Mouse (Mus musculus): ENCODE results near the gene Olfr103. TPM values are rescaled to one million over a fixed set of nuclear protein-coding genes. Genes with fewer than 3 reads are reported as not detected.

Gene Olfr103
- polyA plus RNA-seq (2012; rRNA removed), result not detected in 2 replicates

DNA sequence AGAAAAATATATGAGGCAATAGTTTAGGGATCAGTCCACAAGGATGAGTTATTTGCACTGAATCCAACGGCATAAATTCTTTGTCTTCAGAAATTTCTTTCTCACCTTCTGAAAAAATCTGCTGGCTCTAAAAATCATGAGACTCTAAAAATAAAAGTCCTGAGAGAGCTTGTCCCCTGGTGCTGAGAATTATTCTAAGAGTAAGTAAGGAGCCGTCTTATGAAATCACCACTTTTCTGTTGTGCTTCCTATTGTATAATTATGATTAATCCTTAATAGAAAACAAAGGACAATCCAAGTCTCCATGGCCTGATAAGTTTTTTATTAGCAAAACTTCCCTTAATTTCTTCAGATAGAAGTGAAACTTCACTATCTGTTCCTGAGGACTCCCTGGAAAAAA, at the start of gene Olfr103:
Gene Olfr103, minus strand, starts transcription at position 101 of the 400 bp plus-strand sequence.

DNA sequence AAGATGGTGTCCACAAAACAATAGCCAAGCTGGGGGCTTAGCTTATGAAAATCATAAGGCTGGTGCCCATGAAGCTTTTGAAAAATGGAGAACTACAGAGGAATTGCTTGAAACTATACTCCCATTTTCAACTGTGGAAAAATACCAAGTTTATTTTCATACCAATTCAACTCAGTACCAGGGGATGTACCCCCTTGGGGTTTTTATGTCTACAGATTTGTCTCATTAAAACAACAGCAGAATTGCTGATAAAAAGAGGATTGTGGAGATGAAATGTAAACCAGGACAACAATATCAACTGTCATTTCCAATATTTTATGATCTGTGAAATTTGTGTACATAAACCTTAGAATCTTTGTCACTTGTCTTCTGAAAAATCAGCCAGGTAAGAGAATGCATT, 39.2 kb upstream of the Olfr103 start, which contains the start of gene Olfr105-ps:
Gene Olfr105-ps, plus strand, starts transcription at position 301 of the 400 bp plus-strand sequence.

DNA sequence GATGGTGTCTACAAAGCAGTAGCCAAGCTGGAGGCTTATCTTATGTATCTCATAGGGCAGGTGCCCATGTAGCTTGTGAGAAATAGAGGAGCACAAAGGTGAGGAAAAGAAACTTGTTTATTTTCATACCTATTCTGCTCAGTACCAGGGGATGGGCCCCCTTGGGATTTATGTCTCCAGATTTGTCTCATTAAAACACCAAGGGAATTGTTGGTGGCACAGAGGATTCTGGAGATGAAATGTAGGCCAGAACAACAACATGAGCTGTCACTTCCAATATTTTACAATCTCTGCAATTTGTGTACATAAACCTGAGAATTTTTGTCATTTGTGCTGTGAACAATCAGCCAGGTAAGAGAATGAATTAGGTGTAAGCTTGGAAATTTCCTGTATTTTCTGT, 19.8 kb upstream of the Olfr103 start, which contains the start of gene Olfr104-ps:
Gene Olfr104-ps, plus strand, starts transcription at position 301 of the 400 bp plus-strand sequence.

DNA sequence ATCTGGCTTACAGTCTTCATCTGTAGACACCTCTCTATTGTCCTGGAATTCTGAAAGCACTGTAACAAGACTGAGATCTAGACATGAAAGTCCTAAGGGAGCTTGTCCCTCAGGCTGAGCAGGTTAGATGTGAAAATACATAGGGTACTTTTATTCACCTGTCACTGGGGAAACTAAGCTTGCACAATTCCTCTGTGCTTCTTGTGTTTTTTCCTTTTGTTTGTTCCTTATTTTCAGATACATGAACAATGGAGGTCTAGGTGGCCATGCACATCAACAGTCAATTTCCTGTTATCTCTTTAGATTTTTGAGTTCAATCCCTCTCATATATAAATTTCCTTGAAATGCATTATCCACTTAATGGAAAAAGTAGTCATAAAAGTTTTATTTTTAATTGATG, 22.5 kb downstream of the Olfr103 start, which contains the start of gene Olfr102:
Gene Olfr102, minus strand, starts transcription at position 101 of the 400 bp plus-strand sequence.

DNA sequence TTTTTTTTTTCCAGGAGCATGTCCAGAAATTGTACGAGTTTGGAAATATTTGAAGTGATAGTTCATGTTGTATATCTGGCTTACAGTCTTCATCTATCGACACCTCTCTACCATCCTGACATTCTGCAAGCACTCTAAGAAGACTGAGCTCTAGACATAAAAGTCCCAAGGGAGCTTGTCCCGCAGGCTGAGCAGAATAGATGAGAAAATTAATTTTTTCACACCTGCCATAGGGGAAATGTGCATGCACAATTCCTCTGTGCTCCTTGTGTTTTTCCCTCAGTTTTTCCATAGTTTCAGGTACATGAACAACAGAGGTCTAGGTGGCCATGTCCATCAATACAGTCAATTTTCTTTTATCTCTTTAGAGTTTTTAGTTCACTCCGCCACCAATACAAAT, 35.3 kb downstream of the Olfr103 start, which contains the start of gene Olfr101:
Gene Olfr101, minus strand, starts transcription at position 101 of the 400 bp plus-strand sequence.

Other genes starting within 250 kb of the Olfr103 start
- not detected in 2 replicates for gene Olfr91, start 241.4 kb downstream of the Olfr103 start, polyA plus RNA-seq (2012; rRNA removed)
- gene Olfr92, start 219.6 kb downstream of the Olfr103 start, polyA plus RNA-seq (2012; rRNA removed), result not detected in 2 replicates
- gene Olfr93, start 178.2 kb downstream of the Olfr103 start, polyA plus RNA-seq (2012; rRNA removed), result not detected in 2 replicates
- 0.21 and 0.38 TPM in 2 replicates for gene Ubd, start 145.8 kb downstream of the Olfr103 start, polyA plus RNA-seq (2012; rRNA removed)
- not detected in 2 replicates for gene Olfr94, start 138.7 kb downstream of the Olfr103 start, polyA plus RNA-seq (2012; rRNA removed)
- gene Olfr95, start 126.6 kb downstream of the Olfr103 start, polyA plus RNA-seq (2012; rRNA removed), result not detected in 2 replicates
- gene Olfr96, start 119.6 kb downstream of the Olfr103 start, polyA plus RNA-seq (2012; rRNA removed), result not detected in 2 replicates
- gene Olfr97, start 102.4 kb downstream of the Olfr103 start, polyA plus RNA-seq (2012; rRNA removed), result not detected in 2 replicates
- not detected in 2 replicates for gene Olfr98, start 75.9 kb downstream of the Olfr103 start, polyA plus RNA-seq (2012; rRNA removed)
- gene H2-M3, start 69.5 kb downstream of the Olfr103 start, polyA plus RNA-seq (2012; rRNA removed), result 7.4 and 7.7 TPM in 2 replicates
- gene Olfr99, start 56.2 kb downstream of the Olfr103 start, polyA plus RNA-seq (2012; rRNA removed), result not detected in 2 replicates
- not detected in 2 replicates for gene Olfr101, start 35.4 kb downstream of the Olfr103 start, polyA plus RNA-seq (2012; rRNA removed)
- not detected in 2 replicates for gene Olfr102, start 22.6 kb downstream of the Olfr103 start, polyA plus RNA-seq (2012; rRNA removed)
- not detected in 2 replicates for gene Olfr104-ps, start 19.9 kb upstream of the Olfr103 start, polyA plus RNA-seq (2012; rRNA removed)
- gene Olfr105-ps, start 39.3 kb upstream of the Olfr103 start, polyA plus RNA-seq (2012; rRNA removed), result not detected in 2 replicates
- not detected in 2 replicates for gene Olfr106-ps, start 50.7 kb upstream of the Olfr103 start, polyA plus RNA-seq (2012; rRNA removed)
- gene Olfr107, start 59.5 kb upstream of the Olfr103 start, polyA plus RNA-seq (2012; rRNA removed), result not detected in 2 replicates
- not detected in 2 replicates for gene Olfr108, start 105.8 kb upstream of the Olfr103 start, polyA plus RNA-seq (2012; rRNA removed)
- gene Olfr109, start 119.2 kb upstream of the Olfr103 start, polyA plus RNA-seq (2012; rRNA removed), result not detected in 2 replicates
- gene H2-M2, start 143.9 kb upstream of the Olfr103 start, polyA plus RNA-seq (2012; rRNA removed), result 0.84 and 1.1 TPM in 2 replicates
- gene Olfr110, start 152.8 kb upstream of the Olfr103 start, polyA plus RNA-seq (2012; rRNA removed), result not detected in 2 replicates
- gene Olfr111, start 168.3 kb upstream of the Olfr103 start, polyA plus RNA-seq (2012; rRNA removed), result 0.10 TPM in 1 of 2 replicates, not detected in the other
- gene Olfr112, start 229.8 kb upstream of the Olfr103 start, polyA plus RNA-seq (2012; rRNA removed), result not detected in 2 replicates
- gene Olfr113, start 238.0 kb upstream of the Olfr103 start, polyA plus RNA-seq (2012; rRNA removed), result not detected in 2 replicates

Measured in colon, adult 2 months (tissue).